Mouse (Mus musculus) liver, postnatal 0 days (tissue): ENCODE measurements around the gene Gm49486. TPM values are rescaled to one million over a fixed set of nuclear protein-coding genes. Genes with fewer than 3 reads are reported as not detected.

Source experiments
- ATAC-seq: fragments of 200-750 bp; cut with Nextera tagmentation; 2 replicates; pipeline ENCODE4 v1.8.0; 2017; ENCODE audit warnings: mild to moderate bottlenecking, moderate library complexity
- DNase-seq: peaks from one replicate; pipeline ENCODE4 v3.0.0-alpha.2; 2016
- H3K27ac ChIP-seq: fragments of 300-500 bp; sonication (generic); 2 replicates; pipeline ENCODE4 v1.5.1; 2014; ENCODE audit warnings: antibody characterized with exemption, moderate library complexity, mild to moderate bottlenecking, low read depth
- H3K27me3 ChIP-seq: fragments of 300-500 bp; sonication (generic); 2 replicates; pipeline ENCODE4 v1.6.1; 2014; ENCODE audit warnings: low read length, control low read depth, mixed read lengths; ENCODE audit not compliant: insufficient read depth
- H3K36me3 ChIP-seq: fragments of 300-500 bp; sonication (generic); replicated peaks from 2 replicates; pipeline ENCODE4 v1.6.1; 2014; ENCODE audit warnings: mild to moderate bottlenecking, control low read depth, low read length, moderate library complexity, mixed read lengths; ENCODE audit not compliant: insufficient read depth
- H3K4me1 ChIP-seq: fragments of 300-500 bp; sonication (generic); 2 replicates; pipeline ENCODE4 v1.6.1; 2014; ENCODE audit warnings: antibody characterized with exemption, mild to moderate bottlenecking, control low read depth; ENCODE audit not compliant: insufficient read depth
- H3K4me2 ChIP-seq: fragments of 300-500 bp; sonication (generic); 2 replicates; pipeline ENCODE4 v1.6.1; 2014; ENCODE audit warnings: low read depth, mild to moderate bottlenecking, low read length, moderate library complexity, mixed read lengths
- H3K4me3 ChIP-seq: fragments of 300-500 bp; sonication (generic); 2 replicates; pipeline ENCODE4 v1.5.1; 2014; ENCODE audit warnings: low read depth, low read length
- H3K9ac ChIP-seq: fragments of 300-500 bp; sonication (generic); replicated peaks from 2 replicates; pipeline ENCODE4 v1.6.1; 2014; ENCODE audit warnings: mild to moderate bottlenecking, moderate library complexity
- H3K9me3 ChIP-seq: fragments of 300-500 bp; sonication (generic); 2 replicates; pipeline ENCODE4 v1.6.1; 2016; ENCODE audit warnings: mild to moderate bottlenecking, control low read depth, low read length, mixed read lengths
- CTCF ChIP-seq: sonication (generic); IDR thresholded peaks from 2 replicates; pipeline ENCODE4 v1.5.1; 2016; ENCODE audit warnings: antibody characterized with exemption, low read depth
- EP300 ChIP-seq: IDR thresholded peaks from 2 replicates; pipeline ENCODE4 v1.6.1; 2016; ENCODE audit warnings: antibody characterized with exemption, low read depth, mild to moderate bottlenecking
- WGBS: fragments of 180-500 bp; shearing (Covaris S2); extraction: QIAGEN DNeasy Blood & Tissue Kit; methylation state at CpG from one replicate; pipeline ENCODE4 v1.1.7; 2014; ENCODE audit not compliant: insufficient replicate concordance; 5-methylcytosine and 5-hydroxymethylcytosine counted together
- polyA plus RNA-seq: library from polyadenylated mRNA; unstranded; fragments of >200 nt; fragmentation: Nextera tagmentation; extraction: Ambion mirVana; gene quantifications from 2 replicates; pipeline ENCODE4 v1.2.1, GENCODE M21; 2015

The Gm49486 gene
- polyA plus RNA-seq, 1 experiment from 2014 or later: 0.08 TPM

GRCm38 (mm10) chr15:79262375-79262774 lies 33.2 kb downstream of the Gm49486 start:
- no peaks in the 10 kb centered on the region for H3K9me3 ChIP-seq
- H3K4me1 ChIP-seq: peaks cover 5% of the 10 kb centered on the region; the same call in 1 of the 2 replicates
- H3K4me3 ChIP-seq: no peak overlapping the region
- no peak for ATAC-seq
- WGBS: 33% methylated on average over 13 of the region's 13 CpGs
- no peak overlapping the region for H3K27ac ChIP-seq
- no peak overlapping the region for H3K9ac ChIP-seq
- no peak overlapping the region for H3K4me2 ChIP-seq
- H3K36me3 ChIP-seq: no peaks in the 10 kb centered on the region
- TF ChIP-seq EP300 (no peak), CTCF (peak; percentile 36; the same call in 1 of the 2 replicates)
- H3K27me3 ChIP-seq: peaks cover 35% of the 10 kb centered on the region
- no peak for DNase-seq

- Histone ChIP-seq H3K9ac (no peak overlapping the region), H3K4me2 (no peak overlapping the region), H3K4me3 (no peak overlapping the region), H3K27ac (no peak overlapping the region), H3K27me3 (peaks cover 35% of the 10 kb centered on the region), H3K36me3 (no peaks in the 10 kb centered on the region), H3K9me3 (no peaks in the 10 kb centered on the region), H3K4me1 (peaks cover 5% of the 10 kb centered on the region; the same call in 1 of the 2 replicates)
- no peak for DNase-seq
- no peak for ATAC-seq
- TF ChIP-seq EP300 (no peak), CTCF (no peak)
- WGBS: 80% methylated on average over 3 of the region's 3 CpGs
Measured at GRCm38 (mm10) chr15:79262786-79263309, 33.7 kb downstream of the Gm49486 start.

GRCm38 (mm10) chr15:79263726-79264125 lies 34.5 kb downstream of the Gm49486 start:
- no peak overlapping the region for H3K4me2 ChIP-seq
- H3K27me3 ChIP-seq: peaks cover 35% of the 10 kb centered on the region
- WGBS: 86% methylated on average over 6 of the region's 6 CpGs
- H3K9me3 ChIP-seq: no peaks in the 10 kb centered on the region
- no peaks in the 10 kb centered on the region for H3K36me3 ChIP-seq
- H3K27ac ChIP-seq: no peak overlapping the region
- TF ChIP-seq EP300 (no peak), CTCF (no peak)
- no peak overlapping the region for H3K9ac ChIP-seq
- no peak overlapping the region for H3K4me3 ChIP-seq
- no peak for ATAC-seq
- peaks cover 5% of the 10 kb centered on the region; the same call in 1 of the 2 replicates for H3K4me1 ChIP-seq
- no peak for DNase-seq

GRCm38 (mm10) chr15:79265384-79265783 lies 36.2 kb downstream of the Gm49486 start:
- Histone ChIP-seq H3K27ac (no peak overlapping the region), H3K9ac (no peak overlapping the region), H3K9me3 (no peaks in the 10 kb centered on the region), H3K4me1 (peaks cover 7% of the 10 kb centered on the region), H3K36me3 (no peaks in the 10 kb centered on the region), H3K27me3 (peaks cover 31% of the 10 kb centered on the region), H3K4me2 (no peak overlapping the region), H3K4me3 (no peak overlapping the region)
- WGBS: 62% methylated on average over 4 of the region's 4 CpGs
- ATAC-seq: no peak
- TF ChIP-seq CTCF (no peak), EP300 (no peak)
- no peak for DNase-seq

- no peak for ATAC-seq
- Histone ChIP-seq H3K27me3 (0 out of 2 replicates have a peak, but pooled peaks cover under 1% of the 10 kb centered on the region), H3K36me3 (no peaks in the 10 kb centered on the region), H3K9me3 (no peaks in the 10 kb centered on the region), H3K4me3 (no peak overlapping the region), H3K9ac (no peak overlapping the region), H3K27ac (no peak overlapping the region), H3K4me2 (no peak overlapping the region), H3K4me1 (peaks cover 10% of the 10 kb centered on the region)
- WGBS: 17% methylated on average over 1 of the region's 1 CpGs
- TF ChIP-seq CTCF (no peak), EP300 (no peak)
- DNase-seq: no peak
Measured at GRCm38 (mm10) chr15:79268521-79268920, 39.3 kb downstream of the Gm49486 start.

GRCm38 (mm10) chr15:79270317-79271123 lies 41.3 kb downstream of the Gm49486 start:
- Histone ChIP-seq H3K27ac (no peak overlapping the region), H3K4me1 (peaks cover 10% of the 10 kb centered on the region), H3K4me3 (peak overlapping the region; percentile 33), H3K36me3 (no peaks in the 10 kb centered on the region), H3K9ac (no peak overlapping the region; the same call in 1 of the 2 replicates), H3K27me3 (no peaks in the 10 kb centered on the region), H3K9me3 (no peaks in the 10 kb centered on the region), H3K4me2 (peak overlapping the region; percentile 73)
- TF ChIP-seq CTCF (no peak), EP300 (no peak)
- 8% methylated on average over 33 of the region's 33 CpGs for WGBS
- ATAC-seq: 0 out of 2 replicates have a peak, but pooled peaks have one; percentile 29
- peak; percentile 75 for DNase-seq
